Mouse (Mus musculus) cerebellum, adult 9-11 months (tissue): ENCODE measurements around the gene Gstt4.
A peak's percentile ranks its signal among the peaks of the same experiment; 100 is the strongest.

ENCODE experiments used
- DNase-seq: peaks from one replicate; pipeline ENCODE4 v3.0.0; 2022

The Gstt4 gene

DNA sequence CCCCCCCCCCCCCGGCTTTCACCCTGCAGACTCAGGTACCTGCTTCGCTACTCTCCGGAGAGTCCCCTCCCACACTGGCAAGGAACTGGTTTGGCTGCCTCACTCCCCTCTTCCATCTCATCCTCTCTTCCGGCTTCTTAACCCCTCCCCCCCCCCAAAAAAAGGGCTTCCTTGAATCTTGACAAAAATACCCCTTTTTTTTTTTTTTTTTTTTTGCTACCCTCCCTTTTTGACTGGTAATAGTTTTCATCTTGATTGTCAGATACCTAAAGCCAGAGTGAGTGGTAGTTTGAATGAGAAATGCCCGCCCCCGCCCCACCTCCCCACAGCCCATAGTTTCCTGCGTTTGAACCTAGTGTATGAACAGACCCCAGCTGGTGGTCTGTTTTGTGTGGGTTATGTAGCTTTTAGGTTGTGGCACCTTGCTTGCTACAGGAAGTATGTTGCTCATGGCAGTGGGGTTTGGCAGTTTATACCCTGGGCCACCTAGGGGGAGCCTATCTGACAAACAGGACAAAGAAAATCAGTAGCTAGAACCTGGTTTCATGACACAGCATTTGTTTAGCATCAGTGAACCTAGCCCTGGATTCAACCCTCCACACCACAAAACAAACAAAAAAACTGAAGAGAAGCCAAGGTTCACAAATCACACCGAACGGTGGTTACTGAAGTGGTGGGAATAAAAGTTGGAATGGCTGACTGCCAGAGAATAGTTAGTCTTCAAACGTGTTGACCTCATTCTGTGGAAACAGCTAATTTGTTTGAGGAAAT is 13.6 kb upstream of the Gstt4 start:
- peak; percentile 42 for DNase-seq

DNA sequence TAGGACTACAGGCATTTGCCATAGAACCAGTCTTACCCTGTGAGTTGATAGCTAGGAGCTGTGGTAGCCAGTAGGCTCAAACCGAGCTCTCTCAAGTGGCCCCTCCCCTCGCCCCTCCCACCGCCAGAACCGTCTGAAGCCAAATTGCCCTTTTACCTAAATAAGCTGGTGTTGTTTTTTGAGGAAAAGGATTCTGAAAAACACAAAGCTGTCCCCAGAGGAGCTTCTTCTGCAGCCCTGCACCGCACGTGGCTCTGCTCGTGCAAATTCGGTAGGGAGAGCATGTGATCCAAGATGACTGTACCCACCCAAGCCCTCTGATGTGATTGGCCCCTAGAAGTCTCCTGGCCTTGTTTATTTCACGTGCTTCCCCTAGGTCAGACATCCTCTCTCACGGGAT is 13.0 kb upstream of the Gstt4 start:
- peak; percentile 73 for DNase-seq

DNA sequence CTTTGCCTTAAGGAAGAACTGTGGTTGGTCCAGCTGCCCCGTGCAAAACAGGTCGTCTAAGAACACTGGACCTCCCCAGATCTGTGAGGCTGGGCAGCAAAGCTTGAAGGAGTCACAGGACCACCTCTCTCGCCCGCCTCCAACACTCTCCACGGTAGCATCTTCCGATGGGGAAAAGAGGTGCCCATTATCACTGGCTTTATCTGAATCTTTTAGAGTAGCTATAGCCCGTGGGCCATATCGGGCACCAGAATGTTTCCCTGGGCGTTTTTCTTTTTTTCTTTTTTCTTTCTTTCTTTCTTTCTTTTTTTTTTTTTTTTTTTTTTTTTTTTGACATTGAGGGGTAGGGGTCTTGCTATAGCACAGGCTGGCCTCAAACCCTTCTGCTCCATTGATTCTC is 12.4 kb upstream of the Gstt4 start:
- DNase-seq: no peak

DNA sequence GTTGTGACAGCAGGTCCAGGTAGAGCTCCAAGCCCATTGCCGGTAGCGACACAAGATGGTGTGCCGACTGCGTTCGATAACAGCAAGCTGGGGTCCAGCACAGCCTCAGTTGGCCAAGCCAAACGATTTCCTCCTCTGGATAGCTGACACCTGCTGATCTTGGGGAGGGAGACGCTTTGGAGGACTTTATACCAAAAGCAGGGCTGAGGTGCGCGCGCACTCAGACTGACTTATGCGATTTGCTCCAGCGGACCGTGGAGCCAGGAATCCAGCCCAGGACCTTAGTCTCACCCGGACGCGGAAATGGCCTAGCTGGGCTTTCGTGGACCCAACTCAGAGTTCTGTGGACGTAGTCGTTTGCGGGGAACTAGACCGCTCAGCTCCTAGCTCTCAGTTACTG is 11.9 kb upstream of the Gstt4 start:
- peak; percentile 69 for DNase-seq

DNA sequence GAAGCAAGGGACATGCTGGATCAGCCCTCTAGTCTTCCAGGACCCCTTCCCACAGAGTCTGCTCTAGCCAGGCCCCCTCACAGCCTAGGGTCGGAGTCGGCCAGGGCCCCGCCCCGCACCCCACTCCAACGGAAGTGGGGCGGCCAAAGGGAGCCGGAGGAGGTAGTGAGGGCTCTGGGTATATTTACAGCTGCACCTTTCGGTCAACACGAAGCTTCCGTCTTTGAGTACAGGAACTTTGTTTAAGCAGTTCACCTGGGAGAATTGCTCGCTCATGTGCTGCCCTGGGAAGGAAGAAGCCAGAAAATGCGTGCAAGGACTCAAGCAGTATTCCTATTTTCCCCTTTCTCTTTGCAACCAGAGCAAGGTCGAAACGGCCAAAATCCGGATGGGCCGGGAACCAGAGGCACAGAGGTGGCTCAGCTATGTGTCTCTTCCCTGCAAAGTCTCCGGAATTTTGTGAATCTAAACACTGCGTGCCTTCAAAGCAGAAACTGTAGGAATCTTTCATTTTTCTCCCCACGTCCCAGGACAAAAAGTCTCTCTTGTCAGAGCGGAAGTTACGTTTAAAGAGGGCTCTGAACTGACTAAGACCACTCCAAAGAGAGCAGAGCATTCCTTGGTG is 11.2 kb upstream of the Gstt4 start:
- DNase-seq: no peak

DNA sequence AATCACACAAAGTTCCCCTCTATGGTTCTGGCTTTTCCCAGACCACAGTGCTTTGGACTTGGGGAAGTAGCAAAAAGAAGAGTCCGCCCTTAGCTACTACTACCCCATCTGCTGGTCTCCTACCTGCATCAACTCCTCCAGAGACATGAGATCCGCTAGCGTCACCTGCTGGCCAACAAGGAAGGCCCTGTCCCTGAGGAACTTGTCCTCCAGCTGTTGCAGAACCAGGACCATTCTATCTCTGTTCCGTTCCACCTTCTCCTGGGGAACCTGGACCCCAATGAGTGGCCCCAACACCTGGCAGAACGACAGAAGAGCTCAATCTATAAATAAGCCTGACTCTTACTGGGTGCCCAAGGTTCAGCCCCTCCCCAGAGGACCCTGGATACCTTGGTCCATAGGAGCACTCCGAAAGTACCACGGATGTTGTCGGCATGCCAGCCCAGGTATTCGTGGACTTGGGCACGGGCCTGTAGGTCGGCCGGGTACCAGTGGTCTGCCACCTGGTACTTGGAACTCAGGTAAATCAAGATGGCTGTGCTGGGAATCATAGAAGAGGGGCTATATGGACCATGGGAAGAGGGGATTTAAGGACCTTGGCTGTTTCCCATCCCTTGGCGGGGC is 10.0 kb upstream of the Gstt4 start:
- peak; percentile 68 for DNase-seq

DNA sequence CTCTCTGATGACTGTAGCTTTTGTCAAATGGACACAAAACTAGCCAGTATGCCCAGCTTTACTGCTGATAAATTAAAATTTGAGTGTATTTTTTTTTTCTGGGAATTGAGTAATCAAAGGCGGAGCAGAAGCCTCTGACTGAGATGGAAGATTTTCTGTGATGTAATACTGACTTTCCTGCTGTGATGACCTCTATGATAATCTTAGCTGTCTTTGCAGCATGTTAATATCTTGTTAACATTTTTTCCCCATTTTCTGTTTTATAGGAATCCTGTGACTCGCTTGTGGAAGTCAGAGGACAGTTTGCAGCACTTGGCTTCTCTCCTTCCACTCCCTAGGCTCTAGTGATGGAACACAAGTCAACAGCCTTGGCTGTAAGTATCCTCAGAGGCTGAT is 7.9 kb upstream of the Gstt4 start:
- DNase-seq: no peak

DNA sequence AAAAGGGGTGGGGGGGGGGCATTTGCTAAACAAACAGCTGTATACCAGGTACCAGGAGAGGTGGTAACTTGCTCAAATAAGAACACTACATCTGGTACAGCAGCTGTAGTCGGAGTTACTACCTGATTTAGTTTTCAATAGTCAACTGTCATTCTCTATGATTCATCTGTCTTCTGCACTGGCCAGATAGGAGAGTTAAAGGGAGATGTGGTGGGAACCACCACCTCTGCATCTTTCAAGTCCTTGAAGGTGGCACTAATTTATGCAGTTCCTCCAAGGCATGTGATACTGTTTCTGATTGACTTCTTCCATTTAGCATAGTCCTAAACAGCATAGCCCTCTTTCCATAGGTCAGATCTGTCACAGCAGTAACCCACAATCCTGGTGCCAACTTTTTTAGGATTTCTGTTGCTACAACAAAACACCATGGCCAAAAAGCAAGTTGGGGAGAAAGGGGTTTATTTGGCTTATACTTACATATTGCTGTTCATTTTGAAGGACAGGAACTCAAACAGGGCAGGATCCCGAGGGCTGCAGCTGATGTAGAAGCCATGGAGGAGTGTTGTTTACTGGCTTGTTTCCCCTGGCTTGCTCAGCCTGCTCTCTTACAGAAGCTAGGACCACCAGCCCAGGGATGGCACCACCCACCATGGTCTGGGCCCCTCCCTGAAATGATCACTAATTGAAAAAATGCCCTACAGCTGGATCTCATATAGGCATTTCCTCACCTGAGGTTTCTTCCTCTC is 7.4 kb upstream of the Gstt4 start:
- DNase-seq: no peak

DNA sequence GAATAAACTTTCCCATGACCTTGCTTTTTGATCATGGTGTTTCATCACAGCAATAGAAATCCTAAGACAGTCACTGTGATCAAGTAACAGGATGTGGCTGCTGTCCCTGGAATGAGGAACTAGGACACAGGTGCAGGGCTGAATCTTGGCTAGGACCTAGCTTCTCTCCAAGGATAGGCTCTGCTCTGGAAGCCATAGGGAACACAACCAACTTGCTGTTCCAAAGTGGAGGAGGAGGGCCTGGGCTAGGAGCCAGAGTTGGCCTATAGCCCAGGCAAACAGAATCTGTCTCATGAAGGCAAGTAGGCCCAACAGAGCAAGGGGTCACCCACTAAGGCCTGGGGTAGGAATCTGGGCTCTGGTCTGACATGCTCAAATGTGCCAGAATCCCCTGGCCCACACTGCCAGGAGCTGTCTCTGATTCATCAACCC is 6.2 kb upstream of the Gstt4 start:
- peak; percentile 90 for DNase-seq

DNA sequence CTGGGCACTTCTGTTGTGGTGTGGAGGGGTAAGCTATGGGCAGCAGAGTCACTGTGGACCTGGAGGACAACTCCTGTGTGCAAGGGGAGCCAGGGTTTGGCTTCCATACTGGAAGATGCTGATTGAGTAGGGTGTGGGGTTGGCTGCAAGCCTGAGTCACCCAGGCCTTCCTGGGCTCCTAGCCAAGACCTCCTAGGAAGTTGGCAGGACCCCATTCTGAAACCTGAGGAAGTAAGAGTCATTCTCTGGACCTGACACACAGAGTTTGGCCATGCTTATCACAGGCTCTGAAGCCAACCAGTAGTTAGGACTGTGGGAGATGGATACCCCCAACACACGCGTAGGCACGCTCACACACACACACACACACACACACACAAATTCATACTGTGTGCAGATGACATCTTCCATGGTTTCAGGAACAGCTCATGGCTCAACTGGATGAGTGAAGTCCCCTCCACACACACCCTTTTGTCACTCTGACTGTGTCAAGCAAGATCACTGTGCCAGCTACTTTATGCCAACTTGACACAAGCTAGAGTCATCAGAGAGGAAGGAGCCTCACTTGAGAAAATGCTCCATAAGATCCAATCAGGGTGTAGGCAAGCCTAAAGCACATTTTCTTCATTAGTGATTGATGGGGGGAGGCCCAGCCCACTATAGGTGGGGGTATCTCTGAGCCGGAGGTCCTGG is 5.5 kb upstream of the Gstt4 start:
- peak; percentile 63 for DNase-seq

DNA sequence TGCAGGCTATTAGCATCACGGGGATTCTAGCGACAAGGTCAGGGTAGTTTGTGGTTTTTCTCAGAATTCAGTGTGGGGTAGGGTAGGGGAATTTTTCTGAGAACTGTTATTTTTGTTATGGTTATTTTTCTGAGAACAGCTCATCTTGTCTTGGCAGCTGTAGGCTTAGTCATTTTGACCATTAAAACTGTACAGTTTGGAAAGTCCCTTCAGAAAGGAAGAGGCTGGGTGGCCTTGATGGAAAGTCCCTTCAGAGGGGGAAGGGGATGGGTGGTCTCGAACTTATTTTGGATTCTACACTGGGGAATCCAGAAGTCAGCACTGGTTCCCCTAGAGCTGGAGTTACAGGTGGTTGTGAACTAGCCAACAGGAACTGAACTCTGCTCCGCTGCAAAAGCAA is 2.2 kb upstream of the Gstt4 start:
- DNase-seq: no peak

DNA sequence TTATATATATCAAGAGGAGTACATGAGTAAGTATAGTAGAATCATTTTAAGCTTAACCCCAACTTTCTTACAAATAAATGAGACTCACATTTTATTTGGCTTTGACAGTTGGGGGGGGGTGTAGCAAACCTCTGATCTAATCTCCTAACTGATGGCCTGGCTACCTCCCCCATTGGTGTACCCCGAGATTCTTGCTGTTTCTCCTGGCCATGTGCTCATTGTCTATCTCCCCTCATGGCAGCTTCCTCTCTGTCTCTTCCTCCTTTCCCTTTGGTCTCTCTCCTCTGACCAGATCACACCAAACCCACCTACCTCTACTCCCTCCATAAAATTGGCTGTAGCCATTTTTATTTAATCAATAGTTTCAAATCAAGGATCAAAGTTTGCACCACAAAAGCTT is 1.4 kb upstream of the Gstt4 start:
- DNase-seq: no peak

DNA sequence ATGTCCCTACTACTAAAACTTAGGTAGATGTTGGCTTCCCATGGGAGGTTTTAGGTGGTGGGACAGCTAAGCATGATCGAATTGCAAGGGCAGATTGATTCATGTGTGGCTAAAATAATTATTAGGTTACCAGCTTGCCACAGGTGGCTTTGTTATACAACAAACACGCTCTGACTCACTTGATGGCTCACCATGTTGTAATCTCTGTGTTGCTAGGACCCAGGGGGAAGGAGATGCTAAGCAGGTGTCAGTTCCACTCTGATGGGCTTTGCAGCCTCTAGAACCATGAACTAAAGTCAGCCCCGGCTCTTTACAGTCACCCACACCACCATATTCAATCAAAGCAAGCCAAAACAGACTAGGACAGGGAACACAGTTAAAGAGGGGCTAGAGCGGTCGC is 2.5 kb downstream of the Gstt4 start:
- DNase-seq: no peak

DNA sequence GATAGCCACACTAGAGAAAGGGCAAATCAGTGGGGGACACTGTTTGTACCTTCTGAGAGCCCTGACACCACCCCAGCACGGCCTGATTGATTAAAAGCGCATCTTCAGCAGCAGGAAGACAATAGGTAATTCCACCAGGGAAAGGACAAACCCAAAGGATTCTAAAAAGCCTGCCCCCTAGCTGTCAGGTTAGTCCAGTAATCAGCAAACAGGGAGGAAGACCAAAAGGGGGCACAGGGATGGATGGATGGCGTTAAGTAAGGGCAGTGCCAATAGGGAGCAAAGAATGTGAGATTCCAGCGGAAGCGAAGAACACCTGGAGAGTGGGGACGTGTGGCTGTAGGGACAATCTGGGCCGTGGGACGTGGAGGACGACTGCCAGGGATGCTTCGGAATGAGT is 3.7 kb downstream of the Gstt4 start:
- DNase-seq: no peak

DNA sequence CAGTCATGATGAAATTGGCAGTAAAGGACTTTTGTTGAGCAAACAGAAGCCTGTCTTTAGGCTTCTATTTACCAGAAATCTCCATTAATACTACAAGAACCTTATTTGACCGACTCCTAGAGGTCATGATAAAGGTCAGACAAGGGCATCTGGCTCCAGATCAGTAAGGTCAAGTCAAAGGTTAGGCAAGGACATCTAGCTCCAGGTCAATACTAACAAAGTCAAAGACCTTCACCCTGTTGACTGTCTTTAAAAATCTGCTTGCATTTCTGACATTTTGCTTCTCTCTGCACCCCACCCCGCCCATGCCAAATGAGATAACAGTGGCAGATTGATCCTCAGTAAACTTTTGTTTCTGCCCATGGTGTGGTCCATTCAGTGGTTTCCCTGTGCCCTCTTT is 18.1 kb downstream of the Gstt4 start:
- DNase-seq: no peak

DNA sequence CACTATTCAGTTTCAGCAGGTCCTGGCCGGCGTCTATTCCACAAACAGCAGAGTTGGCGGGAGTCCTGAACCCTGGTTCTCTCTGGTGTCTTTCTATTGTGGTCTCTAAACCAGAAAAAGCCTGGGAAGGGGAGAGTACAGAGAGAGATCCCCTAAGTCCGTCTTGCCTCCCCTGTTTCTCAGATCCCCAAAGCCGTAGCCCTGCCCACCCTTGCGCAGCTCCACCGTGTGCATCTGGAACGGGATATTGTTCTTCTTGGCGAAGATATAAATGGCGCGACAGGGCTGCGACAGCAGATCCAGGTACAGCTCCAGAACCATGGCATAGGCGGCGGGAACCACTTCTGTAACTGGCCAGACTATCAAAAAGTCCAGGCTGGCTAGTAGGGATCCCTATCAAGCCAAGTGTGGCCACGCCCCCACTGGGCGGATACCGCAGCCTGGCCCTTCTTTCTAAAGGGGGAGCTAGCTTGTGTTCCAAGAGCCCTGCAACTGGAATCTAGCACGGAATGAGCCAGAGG is 24.1 kb downstream of the Gstt4 start, which contains the start of gene Gstt1:
Gene Gstt1 (minus strand): TSS at position 409 of the 521 bp plus-strand sequence.
- DNase-seq: peak; percentile 80

DNA sequence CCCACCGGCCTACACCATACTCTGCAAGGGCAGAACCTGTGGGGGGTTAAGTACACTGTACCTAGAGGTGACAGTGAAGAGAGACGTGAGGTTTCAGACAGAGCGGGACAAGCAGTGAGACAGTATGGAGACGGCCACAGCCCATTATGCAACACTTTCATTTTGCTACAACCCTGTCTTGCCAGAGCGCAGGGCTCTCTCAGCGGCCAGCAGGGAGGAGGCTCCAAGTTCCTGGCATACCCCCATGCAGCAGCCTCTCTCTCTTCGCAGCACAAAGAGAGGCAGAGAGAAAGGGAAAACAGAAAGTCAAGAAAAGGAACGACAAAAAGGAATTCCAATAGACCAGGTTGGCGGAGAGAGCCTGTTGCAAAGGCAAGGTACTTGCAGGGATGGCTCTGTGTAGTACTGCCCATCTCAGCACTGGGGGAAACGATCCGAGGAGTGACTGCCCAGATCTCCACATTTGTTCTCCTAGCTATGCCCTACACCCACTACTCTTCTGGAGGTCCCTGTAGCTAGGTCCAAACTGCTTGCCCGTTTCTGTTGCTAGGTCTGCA is 24.6 kb downstream of the Gstt4 start:
- peak; percentile 83 for DNase-seq

DNA sequence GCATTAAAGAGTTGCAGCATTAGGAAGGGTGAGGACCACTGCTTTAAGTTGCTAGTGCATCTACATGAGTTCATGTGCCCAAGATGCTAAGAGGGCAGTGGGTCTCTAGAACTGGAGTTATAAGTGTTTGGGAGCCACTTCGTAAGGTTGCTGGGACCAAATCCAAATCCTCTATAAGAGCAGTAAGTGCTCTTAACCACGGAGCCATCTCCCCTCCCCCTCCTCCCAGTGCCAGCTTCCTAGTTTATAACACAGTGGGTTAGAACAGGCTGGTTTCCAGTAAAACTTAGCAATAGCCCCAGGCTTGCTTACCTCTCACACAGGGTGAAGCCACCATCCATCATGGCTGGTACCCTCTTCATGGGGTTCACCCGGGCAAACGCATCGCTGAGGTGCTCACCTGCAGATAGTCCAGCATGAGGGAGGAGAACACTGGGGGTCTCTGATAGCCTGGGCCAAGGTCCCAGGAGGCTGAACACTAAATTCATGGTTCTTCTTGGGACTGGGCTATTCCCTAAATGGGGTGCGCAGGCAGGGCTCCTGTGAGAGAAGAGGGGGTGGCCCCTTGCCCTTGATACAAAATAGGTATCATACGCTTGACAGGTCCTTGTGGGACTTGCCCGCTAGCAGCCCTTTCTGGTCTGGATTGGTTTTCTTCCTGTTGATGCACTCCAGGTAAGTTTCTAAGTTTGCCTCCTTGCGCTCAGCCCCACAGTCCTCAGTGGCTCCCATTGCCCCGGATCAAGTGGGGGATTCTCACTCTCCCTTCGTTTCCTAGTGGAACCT is 25.4 kb downstream of the Gstt4 start:
- DNase-seq: peak; percentile 50

DNA sequence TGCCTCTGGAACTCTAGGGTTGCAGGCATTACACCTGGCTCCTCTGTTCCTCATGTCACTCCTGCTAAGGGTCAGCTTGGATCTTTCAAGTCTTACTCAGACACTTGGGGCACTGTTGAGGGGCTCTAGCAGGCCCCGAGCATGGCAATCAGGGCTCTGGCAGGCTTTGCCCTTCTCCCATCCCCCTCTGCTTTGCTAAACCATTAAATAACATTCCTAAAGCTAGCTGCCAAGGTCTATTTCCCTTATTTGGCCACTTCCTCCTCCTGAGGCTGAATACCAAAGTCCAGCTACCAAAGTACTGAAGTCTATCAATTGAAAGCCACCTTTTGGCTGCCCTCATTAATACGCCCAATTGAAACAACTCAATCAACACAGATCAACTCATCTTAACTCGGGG is 27.5 kb downstream of the Gstt4 start:
- DNase-seq: no peak

DNA sequence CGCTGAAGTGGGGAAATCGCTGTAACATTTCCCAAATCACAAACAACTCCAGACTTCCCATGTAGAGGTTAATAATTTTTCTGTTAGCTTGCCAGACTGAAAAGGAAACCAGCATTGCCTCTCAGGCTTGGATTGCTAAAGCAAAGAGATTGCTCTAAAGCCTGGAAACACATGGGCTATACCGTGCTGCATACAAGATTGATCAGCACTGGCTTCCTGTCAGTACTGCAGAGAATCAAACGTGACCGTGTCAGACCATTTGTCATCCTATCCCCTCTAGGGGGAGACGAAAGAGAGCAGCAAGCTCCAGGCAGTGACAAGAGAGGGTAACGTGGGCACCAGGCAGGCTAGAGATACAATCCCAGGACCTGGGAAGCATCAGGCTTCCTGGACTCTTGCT is 31.6 kb downstream of the Gstt4 start:
- no peak for DNase-seq

DNA sequence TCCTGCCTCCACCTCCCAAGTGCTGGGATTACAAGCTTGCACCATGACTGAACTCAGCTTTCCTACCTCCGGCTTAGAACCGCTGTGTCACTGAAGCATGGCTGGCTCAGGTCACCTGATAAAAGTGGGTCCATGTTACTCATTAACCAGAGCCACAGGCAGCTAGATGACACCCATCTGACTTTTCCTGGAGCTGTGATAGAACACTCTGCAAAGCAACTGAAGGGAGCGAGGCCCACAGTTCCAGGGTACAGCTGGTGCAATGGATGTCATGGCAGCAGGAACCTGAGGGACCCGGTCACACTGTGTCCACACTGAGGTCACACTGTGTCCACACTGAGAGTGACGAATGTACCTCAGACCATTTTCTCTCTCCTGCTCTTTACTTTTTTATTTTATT is 32.5 kb downstream of the Gstt4 start:
- DNase-seq: no peak
